Mouse (Mus musculus): ENCODE measurements around the gene Gm20388. TPM values are rescaled to one million over a fixed set of nuclear protein-coding genes. Genes with fewer than 3 reads are reported as not detected.
A peak's percentile ranks its signal among the peaks of the same experiment; 100 is the strongest.

Gm20388 gene
- polyA plus RNA-seq, 1 experiment from 2014 or later = 4.4 TPM

- Histone ChIP-seq H3K27me3 (no peaks in the 10 kb centered on the region), H3K27ac (peak overlapping the region; percentile 89), H3K9me3 (no peaks in the 10 kb centered on the region), H3K4me3 (replicated peaks) (no peak overlapping the region), H3K4me1 (replicated peaks) (peaks cover 75% of the 10 kb centered on the region), H3K36me3 (no peaks in the 10 kb centered on the region), H3K9ac (replicated peaks) (peak overlapping the region; percentile 21; the same call in 1 of the 2 replicates), H3K4me2 (replicated peaks) (no peak overlapping the region)
- WGBS = 23% methylated on average over 25 of the region's 25 CpGs
- ATAC-seq = peak; percentile 32
Observed at GRCm38 (mm10) chr8:120476711-120477575, 566.3 kb downstream of the Gm20388 start.

- Histone ChIP-seq H3K4me3 (replicated peaks) (no peak overlapping the region), H3K27me3 (no peaks in the 10 kb centered on the region), H3K36me3 (no peaks in the 10 kb centered on the region), H3K4me2 (replicated peaks) (no peak overlapping the region), H3K4me1 (replicated peaks) (peaks cover 59% of the 10 kb centered on the region), H3K9me3 (no peaks in the 10 kb centered on the region), H3K9ac (replicated peaks) (no peak overlapping the region), H3K27ac (no peak overlapping the region)
- 85% methylated on average over 11 of the region's 11 CpGs for WGBS
- no peak for ATAC-seq
Observed at GRCm38 (mm10) chr8:120478754-120479153, 568.1 kb downstream of the Gm20388 start.

DNA sequence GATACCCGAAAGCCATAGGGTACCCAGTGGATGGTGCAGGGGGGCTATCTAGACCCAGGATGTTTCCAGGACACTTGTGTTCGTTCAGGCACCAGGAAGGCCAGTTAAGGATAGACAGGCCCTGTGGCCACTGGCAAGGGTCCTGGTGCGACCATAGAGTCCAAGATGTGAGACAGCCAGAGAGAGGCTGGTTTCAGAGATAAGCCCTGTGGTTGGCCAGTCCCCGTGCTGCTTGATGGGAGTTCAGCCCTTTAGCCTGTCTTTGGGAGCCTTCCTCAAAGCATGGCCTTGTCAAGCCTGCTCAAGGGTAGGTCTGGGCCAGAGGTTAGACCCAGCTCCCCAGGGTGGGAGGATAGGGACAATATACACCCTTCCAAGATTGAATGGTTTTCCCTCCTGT lies 569.0 kb downstream of the Gm20388 start:
- H3K9me3 ChIP-seq = no peaks in the 10 kb centered on the region
- no peak overlapping the region for H3K4me3 ChIP-seq (replicated peaks)
- H3K4me2 ChIP-seq (replicated peaks) = no peak overlapping the region
- WGBS = 87% methylated on average over 4 of the region's 4 CpGs
- H3K4me1 ChIP-seq (replicated peaks) = peaks cover 59% of the 10 kb centered on the region
- no peaks in the 10 kb centered on the region for H3K36me3 ChIP-seq
- peaks cover 2% of the 10 kb centered on the region; the same call in 1 of the 2 replicates for H3K27me3 ChIP-seq
- ATAC-seq = no peak
- H3K27ac ChIP-seq = no peak overlapping the region
- H3K9ac ChIP-seq (replicated peaks) = no peak overlapping the region

- 85% methylated on average over 9 of the region's 9 CpGs for WGBS
Observed at GRCm38 (mm10) chr8:120482015-120482689, 571.5 kb downstream of the Gm20388 start.

GRCm38 (mm10) chr8:120484460-120484859 lies 573.8 kb downstream of the Gm20388 start:
- peak overlapping the region; percentile 70 for H3K27ac ChIP-seq
- H3K4me1 ChIP-seq (replicated peaks) = peaks cover 40% of the 10 kb centered on the region
- no peaks in the 10 kb centered on the region for H3K9me3 ChIP-seq
- peaks cover 6% of the 10 kb centered on the region; the same call in 1 of the 2 replicates for H3K27me3 ChIP-seq
- no peak overlapping the region for H3K4me2 ChIP-seq (replicated peaks)
- H3K9ac ChIP-seq (replicated peaks) = peak overlapping the region; percentile 56
- no peak for ATAC-seq
- 55% methylated on average over 6 of the region's 6 CpGs for WGBS
- no peak overlapping the region for H3K4me3 ChIP-seq (replicated peaks)
- H3K36me3 ChIP-seq = no peaks in the 10 kb centered on the region

More at GRCm38 (mm10) chr8:120482015-120482689, 571.5 kb downstream of the Gm20388 start:
- no peaks in the 10 kb centered on the region for H3K36me3 ChIP-seq
- H3K27me3 ChIP-seq = peaks cover 6% of the 10 kb centered on the region; the same call in 1 of the 2 replicates
- H3K4me3 ChIP-seq (replicated peaks) = no peak overlapping the region
- peaks cover 59% of the 10 kb centered on the region for H3K4me1 ChIP-seq (replicated peaks)
- H3K9ac ChIP-seq (replicated peaks) = no peak overlapping the region
- ATAC-seq = no peak
- no peak overlapping the region for H3K27ac ChIP-seq
- H3K9me3 ChIP-seq = no peaks in the 10 kb centered on the region
- H3K4me2 ChIP-seq (replicated peaks) = no peak overlapping the region

DNA sequence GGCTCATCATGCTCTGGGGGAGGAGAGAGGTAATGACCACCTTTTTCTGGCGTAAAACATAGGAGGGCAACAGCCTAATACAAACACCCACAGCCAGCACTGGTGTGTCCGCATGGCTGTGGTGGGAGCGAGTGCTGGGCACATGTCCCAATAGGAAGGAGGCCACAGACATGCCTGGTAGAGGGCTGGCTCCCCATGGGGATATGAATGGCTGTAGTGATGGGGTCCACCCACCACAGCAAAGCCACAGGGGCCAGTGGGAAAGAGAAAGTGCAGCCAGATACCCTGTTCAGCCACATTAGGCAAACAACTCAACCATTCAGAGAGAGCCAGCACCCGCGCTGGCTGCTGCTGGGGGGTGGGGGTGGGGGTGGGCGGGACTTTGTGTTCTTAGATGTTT lies 574.5 kb downstream of the Gm20388 start:
- Histone ChIP-seq H3K36me3 (no peaks in the 10 kb centered on the region), H3K4me2 (replicated peaks) (no peak overlapping the region), H3K4me3 (replicated peaks) (no peak overlapping the region), H3K27me3 (peaks cover 6% of the 10 kb centered on the region; the same call in 1 of the 2 replicates), H3K27ac (peak overlapping the region; percentile 70; the same call in 1 of the 2 replicates), H3K9ac (replicated peaks) (0 out of 2 replicates have a peak overlapping the region, but pooled peaks have one; percentile 56), H3K9me3 (no peaks in the 10 kb centered on the region), H3K4me1 (replicated peaks) (peaks cover 46% of the 10 kb centered on the region)
- no peak for ATAC-seq
- WGBS = 36% methylated on average over 6 of the region's 6 CpGs

- H3K4me1 ChIP-seq (replicated peaks) = peaks cover 53% of the 10 kb centered on the region
- ATAC-seq = no peak
- H3K36me3 ChIP-seq = no peaks in the 10 kb centered on the region
- no peaks in the 10 kb centered on the region for H3K9me3 ChIP-seq
- peaks cover 6% of the 10 kb centered on the region for H3K27me3 ChIP-seq
- peak overlapping the region; percentile 95 for H3K4me2 ChIP-seq (replicated peaks)
- peak overlapping the region; percentile 97 for H3K9ac ChIP-seq (replicated peaks)
- peak overlapping the region; percentile 100 for H3K27ac ChIP-seq
- peak overlapping the region; percentile 92 for H3K4me3 ChIP-seq (replicated peaks)
- 16% methylated on average over 21 of the region's 21 CpGs for WGBS
Observed at GRCm38 (mm10) chr8:120485551-120486476, 575.2 kb downstream of the Gm20388 start.

DNA sequence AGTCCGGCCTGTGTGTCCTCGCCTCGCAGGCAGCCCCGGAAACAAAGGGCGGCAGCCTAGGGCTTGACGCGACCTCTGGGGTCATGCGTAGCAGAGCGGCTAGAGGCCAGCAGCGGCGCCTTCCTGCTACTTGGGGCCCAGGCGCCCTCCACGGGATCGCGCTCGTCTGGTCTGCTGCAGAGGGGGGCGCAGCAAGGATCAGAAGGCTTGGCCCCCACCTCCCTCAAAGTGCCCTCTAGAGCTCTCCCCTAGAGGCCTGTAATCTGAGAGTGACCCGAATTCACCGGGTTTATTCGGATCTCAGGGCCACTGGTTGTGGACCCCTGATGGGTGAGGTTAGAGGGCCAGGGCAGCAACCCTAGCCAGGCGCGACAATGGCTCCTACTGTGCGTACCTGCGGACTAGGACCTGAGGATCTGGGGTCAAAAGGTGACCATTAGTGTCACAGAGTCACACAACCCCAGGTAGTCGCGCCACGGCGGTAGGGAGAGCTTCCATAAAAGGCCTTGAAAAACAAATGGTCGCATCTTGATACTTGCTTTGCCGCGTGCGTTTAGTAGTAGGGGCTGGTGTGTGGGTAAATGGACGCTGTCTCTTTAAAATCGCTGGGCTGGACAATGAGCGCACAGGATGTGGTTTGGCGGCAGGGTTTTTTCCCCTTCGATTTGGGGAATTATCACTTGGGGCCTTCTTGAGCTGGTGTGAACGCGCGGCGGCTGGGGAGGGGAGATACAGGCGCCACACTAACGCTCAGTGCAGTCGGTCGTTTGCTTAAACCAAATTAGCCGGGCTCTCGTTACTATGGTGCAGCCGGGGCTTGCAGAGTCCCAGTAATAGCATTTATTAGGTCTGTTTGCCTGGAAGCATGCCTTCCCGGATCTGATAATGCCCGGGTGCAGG lies 576.1 kb downstream of the Gm20388 start:
- no peaks in the 10 kb centered on the region for H3K36me3 ChIP-seq
- H3K27ac ChIP-seq = peak overlapping the region; percentile 100
- H3K4me1 ChIP-seq (replicated peaks) = peaks cover 62% of the 10 kb centered on the region
- H3K4me3 ChIP-seq (replicated peaks) = peak overlapping the region; percentile 92
- H3K27me3 ChIP-seq = peaks cover 12% of the 10 kb centered on the region
- H3K4me2 ChIP-seq (replicated peaks) = peak overlapping the region; percentile 95
- H3K9me3 ChIP-seq = no peaks in the 10 kb centered on the region
- under 1% methylated on average over 48 of the region's 50 CpGs for WGBS
- ATAC-seq = peak; percentile 48
- peak overlapping the region; percentile 97 for H3K9ac ChIP-seq (replicated peaks)

GRCm38 (mm10) chr8:120487377-120487728 lies 576.7 kb downstream of the Gm20388 start:
- Histone ChIP-seq H3K4me2 (replicated peaks) (peak overlapping the region; percentile 95), H3K4me3 (replicated peaks) (peak overlapping the region; percentile 92), H3K4me1 (replicated peaks) (peaks cover 68% of the 10 kb centered on the region), H3K9me3 (no peaks in the 10 kb centered on the region), H3K9ac (replicated peaks) (peak overlapping the region; percentile 97), H3K27ac (peak overlapping the region; percentile 100), H3K27me3 (peaks cover 12% of the 10 kb centered on the region), H3K36me3 (no peaks in the 10 kb centered on the region)
- peak; percentile 35 for ATAC-seq
- WGBS = 0% methylated on average over 34 of the region's 34 CpGs

DNA sequence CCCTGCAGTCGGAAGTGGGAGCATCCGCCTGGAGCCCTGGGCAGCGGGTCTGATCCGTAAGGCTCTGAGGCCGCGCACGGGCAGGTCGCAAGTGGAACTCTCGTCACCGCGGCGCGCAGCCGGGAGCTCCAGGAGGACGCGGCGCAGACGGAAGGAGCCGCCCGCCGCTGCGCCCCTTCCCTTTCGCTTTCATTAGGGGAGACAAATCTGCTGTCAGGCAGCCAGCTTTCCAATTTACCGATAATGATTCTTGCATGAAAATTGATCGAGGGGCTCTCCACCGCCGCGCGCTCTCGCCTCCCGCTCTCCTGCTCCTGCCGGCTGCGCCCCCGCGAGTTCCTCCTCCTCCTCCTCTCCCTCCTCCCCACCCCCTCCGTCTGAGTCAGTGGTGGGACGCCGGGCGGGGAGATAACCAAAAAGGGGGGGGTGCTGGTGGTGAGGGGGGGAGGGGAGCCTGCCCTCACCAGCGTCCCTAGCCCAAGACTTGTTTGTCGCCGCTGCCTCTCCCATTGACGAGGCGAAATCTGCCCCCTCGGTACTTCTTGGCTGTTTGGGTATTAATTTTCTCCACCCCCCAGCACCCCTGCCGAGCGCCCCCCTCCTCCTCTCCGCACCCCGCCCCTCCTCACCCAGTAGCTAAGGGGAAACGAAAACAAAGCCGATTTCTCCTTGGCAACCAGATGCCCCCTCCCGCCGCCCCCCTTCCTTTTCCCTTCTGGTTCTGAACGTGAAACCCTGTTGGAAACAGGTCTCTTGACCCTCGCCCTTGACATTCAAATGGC lies 577.3 kb downstream of the Gm20388 start:
- peak; percentile 55 for ATAC-seq
- WGBS = under 1% methylated on average over 41 of the region's 55 CpGs
- H3K27me3 ChIP-seq = peaks cover 13% of the 10 kb centered on the region

More for the DNA sequence above, 577.3 kb downstream of the Gm20388 start:
- Histone ChIP-seq H3K4me3 (replicated peaks) (peak overlapping the region; percentile 92), H3K9ac (replicated peaks) (peak overlapping the region; percentile 97), H3K4me2 (replicated peaks) (peak overlapping the region; percentile 95), H3K4me1 (replicated peaks) (peaks cover 74% of the 10 kb centered on the region), H3K9me3 (no peaks in the 10 kb centered on the region), H3K27ac (peak overlapping the region; percentile 100), H3K36me3 (no peaks in the 10 kb centered on the region)

Data from midbrain, embryonic 13.5 days (tissue).